Mouse (Mus musculus) forebrain, embryonic 14.5 days (tissue): ENCODE data around the gene She. TPM values are rescaled to one million over a fixed set of nuclear protein-coding genes. Genes with fewer than 3 reads are reported as not detected.

Experiments
- polyA plus RNA-seq: library from polyadenylated mRNA; unstranded; fragments of >200 nt; fragmentation: Nextera tagmentation; extraction: Ambion mirVana; gene quantifications from 2 replicates; pipeline ENCODE4 v1.2.1, GENCODE M21; 2014

Gene She
- polyA plus RNA-seq, 1 experiment from 2014 or later = 0.93 TPM

Other genes starting within 250 kb of the She start
- 20.4 and 26.6 TPM in 2 replicates for gene Adar, start 116.3 kb upstream of the She start, polyA plus RNA-seq
- 22.7 and 25.5 TPM in 2 replicates for gene Chrnb2, start 66.7 kb upstream of the She start, polyA plus RNA-seq
- 18.4 and 24.9 TPM in 2 replicates for gene Ube2q1, start 57.8 kb upstream of the She start, polyA plus RNA-seq
- 0.37 and 0.47 TPM in 2 replicates for gene Il6ra, start 81.8 kb downstream of the She start, polyA plus RNA-seq
- gene Atp8b2, start 132.1 kb downstream of the She start, polyA plus RNA-seq = 6.4 and 9.1 TPM in 2 replicates
- gene Hax1, start 167.4 kb downstream of the She start, polyA plus RNA-seq = 145 and 155 TPM in 2 replicates
- 246 and 248 TPM in 2 replicates for gene 4933434E20Rik, start 220.3 kb downstream of the She start, polyA plus RNA-seq
- 132 and 139 TPM in 2 replicates for gene Ubap2l, start 221.3 kb downstream of the She start, polyA plus RNA-seq
- gene Tpm3, start 241.3 kb downstream of the She start, polyA plus RNA-seq = 385 and 432 TPM in 2 replicates